Mouse (Mus musculus) CH12.LX (cell line): ENCODE measurements around the gene Sema7a.

Source experiments
- CTCF ChIP-seq, 2 experiments: IDR thresholded peaks in 1 of 2; conservative IDR thresholded peaks in 1 of 2; 2 replicates each; pipeline ENCODE4 v1.5.1; 2011 to 2012; ENCODE audit warnings: low read depth in 2 of 2, low read length in 2 of 2, improper control_type of control experiment in 1 of 2, inconsistent platforms in 1 of 2, mild to moderate bottlenecking in 1 of 2, moderate library complexity in 1 of 2
- EP300 ChIP-seq: IDR thresholded peaks from 2 replicates; pipeline ENCODE4 v1.6.1; 2011; ENCODE audit warnings: low read length, improper control_type of control experiment
- HCFC1 ChIP-seq: IDR thresholded peaks from 2 replicates; pipeline ENCODE4 v1.6.1; 2012; ENCODE audit warnings: low read depth, mild to moderate bottlenecking, inconsistent platforms, low read length, improper control_type of control experiment
- JUND ChIP-seq: conservative IDR thresholded peaks from 2 replicates; pipeline ENCODE4 v1.6.1; 2011; ENCODE audit warnings: low read depth, low read length, improper control_type of control experiment
- MAFK ChIP-seq: IDR thresholded peaks from 2 replicates; pipeline ENCODE4 v1.6.1; 2011; ENCODE audit warnings: low read length, improper control_type of control experiment; ENCODE audit not compliant: insufficient replicate concordance
- MAZ ChIP-seq: IDR thresholded peaks from 2 replicates; pipeline ENCODE4 v1.6.1; 2012; ENCODE audit warnings: low read depth, mild to moderate bottlenecking, inconsistent platforms, low read length, improper control_type of control experiment, moderate library complexity
- PAX5 ChIP-seq: IDR thresholded peaks from 2 replicates; pipeline ENCODE4 v1.6.1; 2012; ENCODE audit warnings: low read length, inconsistent platforms, mixed read lengths
- POLR2A ChIP-seq: IDR thresholded peaks from 2 replicates; pipeline ENCODE4 v1.6.1; 2011; ENCODE audit warnings: low read depth, mild to moderate bottlenecking, improper control_type of control experiment, low read length
- POLR2AphosphoS2 ChIP-seq: IDR thresholded peaks from 2 replicates; pipeline ENCODE4 v1.6.1; 2011; ENCODE audit warnings: low read depth, low read length, improper control_type of control experiment
- UBTF ChIP-seq: IDR thresholded peaks from 2 replicates; pipeline ENCODE4 v1.6.1; 2012; ENCODE audit warnings: low read depth, mild to moderate bottlenecking, inconsistent platforms, low read length, improper control_type of control experiment, moderate library complexity
- USF2 ChIP-seq: conservative IDR thresholded peaks from 2 replicates; pipeline ENCODE4 v1.6.1; 2011; ENCODE audit warnings: low read depth, low read length, improper control_type of control experiment
- ZC3H11A ChIP-seq: IDR thresholded peaks from 2 replicates; pipeline ENCODE4 v1.6.1; 2012; ENCODE audit warnings: low read depth, mild to moderate bottlenecking, inconsistent platforms, low read length, improper control_type of control experiment
- ZNF384 ChIP-seq: IDR thresholded peaks from 2 replicates; pipeline ENCODE4 v1.6.1; 2012; ENCODE audit warnings: low read depth, low read length, improper control_type of control experiment, inconsistent platforms

- TF ChIP-seq HCFC1 (no peak), POLR2A (no peak), MAZ (no peak), UBTF (no peak), MAFK (no peak), ZC3H11A (no peak), ZNF384 (no peak), CTCF (conservative IDR thresholded peaks at IDR 0.05 in 1 of 2, IDR thresholded peaks at IDR 0.05 in 1 of 2; ENCODE audit: low read depth in 2 of 2, low read length in 2 of 2) (no peak), POLR2AphosphoS2 (no peak), USF2 (no peak), EP300 (no peak), JUND (no peak), PAX5 (no peak)
Measured at GRCm38 (mm10) chr9:57912571-57912970, 27.3 kb upstream of the Sema7a start.
